Mouse (Mus musculus) cortical plate, adult 2 months (tissue): ENCODE data around the gene Tut4.

Experiments
- CTCF ChIP-seq: fragments of 200-500 bp; IDR thresholded peaks from 2 replicates; pipeline ENCODE4 v1.5.1; 2011; ENCODE audit warnings: mild to moderate bottlenecking, control low read depth, low read length; ENCODE audit not compliant: insufficient read depth; ENCODE audit errors: extremely low read depth
- POLR2A ChIP-seq: fragments of 200-500 bp; IDR thresholded peaks from 2 replicates; pipeline ENCODE4 v1.6.1; 2011; ENCODE audit warnings: mild to moderate bottlenecking, low read length, control low read depth; ENCODE audit not compliant: insufficient read depth; ENCODE audit errors: extremely low read depth

DNA sequence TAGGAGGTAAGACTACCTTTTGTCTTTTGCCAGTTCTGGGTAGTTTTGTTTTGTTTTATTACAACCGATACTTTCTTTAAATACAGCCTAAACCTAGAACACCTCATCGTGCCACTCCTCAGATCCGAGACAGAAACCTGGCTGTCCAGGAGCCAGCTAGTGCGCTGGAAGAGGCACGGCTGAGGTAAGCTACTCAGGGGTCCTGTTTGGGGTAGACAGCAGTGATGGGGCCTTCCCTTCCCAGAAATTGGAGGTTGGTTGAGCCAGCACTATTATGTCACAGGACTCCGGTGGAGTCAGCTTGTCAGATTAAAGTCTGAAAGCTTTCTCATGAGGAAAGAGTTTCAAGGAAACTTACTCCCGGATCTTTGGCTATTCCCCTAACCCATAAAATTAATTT is 142.6 kb downstream of the Tut4 start:
- TF ChIP-seq POLR2A = no peak
- TF ChIP-seq CTCF = no peak
